Mouse (Mus musculus) adrenal gland (tissue): Measurements from ENCODE around the gene Prkce.

Experiments used
- intact Hi-C: fragments of 180-260 bp; cut with DNase I; formaldehyde crosslinking; loops from one replicate; pipeline ENCODE4 v1.15.1; 2025

The Prkce gene

GRCm38 (mm10) chr17:86404795-86405501, 237.4 kb downstream of the Prkce start:
- intact Hi-C loops: no loop called here

DNA sequence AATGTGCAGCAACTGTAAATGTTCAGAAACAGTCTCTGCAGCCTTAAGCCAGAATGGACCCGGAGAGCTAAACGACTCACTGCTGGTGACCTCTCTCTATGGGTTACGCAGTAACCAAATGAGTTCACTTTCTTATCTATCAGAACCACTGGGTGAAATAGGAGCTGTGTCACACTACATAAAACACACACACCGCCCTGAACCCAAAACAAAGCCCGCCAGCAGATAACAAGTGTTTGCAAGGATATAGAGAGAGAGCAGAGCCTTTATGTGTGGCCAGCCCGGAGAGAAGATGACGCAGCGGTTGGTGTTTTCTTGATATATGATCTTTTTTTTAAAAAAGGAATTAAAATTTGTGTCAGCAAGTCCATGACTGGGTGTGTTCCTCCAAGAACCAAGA, 238.1 kb downstream of the Prkce start:
- intact Hi-C loops: no loop called here

GRCm38 (mm10) chr17:86407921-86408613, 240.5 kb downstream of the Prkce start:
- intact Hi-C loops: no loop called here

GRCm38 (mm10) chr17:86408614-86409006, 241.0 kb downstream of the Prkce start:
- intact Hi-C loops: no loop called here

- intact Hi-C loops: no loop called here
Observed at GRCm38 (mm10) chr17:86409485-86409884, 241.9 kb downstream of the Prkce start.

DNA sequence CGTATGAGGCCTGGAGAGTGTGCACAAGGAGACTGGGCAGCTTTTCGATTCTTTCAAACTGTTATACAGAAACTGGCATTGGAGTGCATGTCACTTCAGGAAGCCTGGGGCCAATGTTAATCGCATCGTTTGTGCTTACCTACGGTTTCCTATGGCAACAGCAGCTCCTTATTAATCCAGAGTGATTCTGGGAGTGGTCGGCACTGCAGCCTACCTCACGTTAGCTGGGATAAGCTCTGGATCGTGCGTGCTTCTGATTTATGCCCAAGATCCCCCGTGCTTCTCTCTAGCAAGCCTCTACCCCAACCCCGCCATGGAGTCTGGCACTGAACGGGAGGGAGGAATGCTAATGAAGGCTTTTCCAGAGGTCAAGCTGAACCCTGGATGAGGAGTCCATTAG, 242.9 kb downstream of the Prkce start:
- intact Hi-C loops: no loop called here

DNA sequence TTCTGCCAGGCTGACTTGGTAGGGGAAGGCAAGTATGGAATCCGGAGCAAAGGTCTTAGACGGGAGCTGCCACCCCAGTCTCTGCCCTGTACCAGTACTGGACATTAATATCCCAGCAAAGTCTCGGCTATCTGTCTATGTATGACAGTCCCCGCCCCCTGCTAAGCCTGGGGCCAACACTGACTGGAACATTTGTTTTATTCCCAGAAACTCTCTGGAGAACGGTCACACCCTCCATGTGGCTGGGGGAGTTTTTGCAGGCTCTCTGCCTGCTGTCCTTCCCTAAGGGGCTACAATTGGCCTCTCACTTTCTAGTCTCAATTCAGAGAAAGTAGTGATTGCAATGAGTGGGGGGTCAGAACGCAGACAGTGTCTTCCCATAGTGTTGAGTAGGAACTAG, 244.6 kb downstream of the Prkce start:
- intact Hi-C loops: no loop called here

DNA sequence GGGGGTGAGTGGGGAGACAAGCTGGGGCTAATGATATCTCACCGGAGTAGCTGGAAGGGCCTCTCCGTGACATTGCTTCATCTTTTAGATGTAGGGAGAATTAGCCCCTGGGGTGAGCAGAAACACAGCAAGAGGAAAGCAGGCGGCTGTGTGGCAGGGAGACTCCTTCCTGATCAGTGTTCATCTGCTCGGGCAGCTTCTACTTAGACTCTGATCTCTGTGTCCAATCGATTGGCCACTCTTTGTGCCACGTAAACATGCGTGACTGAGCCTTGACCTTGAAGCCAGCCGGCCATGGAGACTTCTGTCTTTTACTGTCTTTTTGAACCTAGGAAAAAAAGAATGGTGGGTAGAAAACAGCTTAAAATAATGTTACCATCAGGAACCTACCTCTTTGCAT, 247.0 kb downstream of the Prkce start:
- intact Hi-C loops: no loop called here

DNA sequence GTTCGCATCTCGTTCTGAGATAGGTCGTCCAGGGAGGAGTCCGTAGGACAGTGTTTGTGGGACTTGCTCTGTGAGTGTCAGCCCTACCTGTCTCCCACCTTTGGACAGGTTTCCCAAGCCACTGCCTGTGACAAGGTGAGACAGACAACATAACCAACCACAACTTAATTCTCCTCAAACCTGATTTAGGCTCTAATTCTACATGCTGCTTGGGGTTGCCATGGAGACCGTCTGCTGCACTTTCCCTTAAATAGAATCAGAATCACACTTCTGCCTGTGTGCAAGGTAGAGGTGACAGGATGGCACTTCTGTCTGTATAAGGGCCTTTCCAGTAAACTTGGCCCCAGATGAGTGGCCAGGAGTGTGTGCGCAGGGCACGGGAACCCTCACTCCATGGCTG, 248.4 kb downstream of the Prkce start:
- intact Hi-C loops: no loop called here

DNA sequence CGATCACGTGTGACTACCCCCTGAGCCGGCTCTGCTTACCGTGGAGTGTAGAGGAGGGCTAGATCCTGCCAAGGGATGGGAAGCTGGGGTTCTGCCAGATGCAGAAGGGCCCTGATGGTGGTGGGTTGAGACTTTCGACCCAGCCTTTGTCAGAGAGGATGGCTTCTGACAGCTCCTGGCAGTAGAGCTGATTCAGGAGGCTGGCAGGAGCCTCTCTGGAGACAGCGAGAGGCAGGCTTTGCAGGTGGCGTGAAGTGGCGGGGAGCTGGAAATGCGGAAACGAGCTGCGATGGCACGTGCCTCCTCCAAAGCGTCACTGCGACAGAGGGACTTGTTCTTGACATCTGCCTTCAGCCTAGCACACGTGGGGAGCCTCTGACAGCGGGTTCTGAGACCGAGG, 250.7 kb downstream of the Prkce start:
- intact Hi-C loops: no loop called here

DNA sequence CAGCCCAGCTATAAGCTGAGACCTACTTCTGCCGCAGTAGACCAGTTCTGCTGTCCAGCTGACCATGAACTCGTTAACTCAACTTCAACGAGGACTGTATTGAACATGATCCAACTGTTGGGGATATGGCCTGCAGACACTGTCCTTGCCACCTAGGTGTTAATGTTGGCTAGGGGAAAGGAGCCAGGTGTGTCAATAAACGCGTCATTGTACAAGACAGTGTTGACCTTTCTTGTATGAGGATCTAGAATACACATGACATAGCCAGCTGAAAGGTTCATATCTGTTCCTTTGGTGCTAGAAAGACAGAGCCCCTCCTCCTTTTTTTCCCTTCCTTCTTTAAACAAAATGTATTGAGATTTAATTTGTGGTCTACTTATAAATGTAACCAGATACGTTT, 251.6 kb downstream of the Prkce start:
- intact Hi-C loops: no loop called here

DNA sequence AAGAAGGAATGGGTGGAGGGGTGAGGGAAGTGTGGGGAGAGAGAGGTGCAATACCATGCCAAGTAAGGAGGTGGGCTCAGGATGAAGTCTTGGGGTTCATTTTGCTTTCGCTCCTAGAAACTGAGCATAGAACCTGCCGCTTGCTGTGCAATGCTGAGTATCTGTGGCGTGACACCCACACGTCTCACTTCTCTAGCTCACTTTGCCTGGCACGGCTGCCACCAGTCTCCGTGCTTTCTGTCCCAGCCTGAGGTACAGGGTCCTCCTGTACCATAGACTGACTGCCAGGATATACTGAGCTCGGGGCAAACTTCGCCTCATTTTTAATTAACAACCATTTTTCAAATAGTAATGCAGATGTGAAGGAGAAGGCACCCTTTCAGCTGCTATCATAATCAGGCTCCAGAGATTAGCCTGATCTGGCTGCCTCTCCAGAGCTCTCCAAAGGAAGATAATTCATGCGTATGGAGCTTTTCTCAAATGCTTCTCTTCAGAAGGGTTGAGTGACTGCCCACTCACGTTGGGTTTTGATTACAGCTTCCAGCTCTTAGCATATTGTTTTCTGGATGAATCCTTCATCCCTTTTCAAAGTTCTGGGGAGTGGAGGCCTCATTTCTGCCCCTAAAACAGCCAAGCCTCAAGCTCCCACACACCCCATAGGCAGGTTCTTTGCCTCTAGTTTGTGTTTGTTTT, 253.2 kb downstream of the Prkce start:
- intact Hi-C loops: no loop called here

- intact Hi-C loops: no loop called here
Observed at GRCm38 (mm10) chr17:86422023-86422422, 254.4 kb downstream of the Prkce start.

- intact Hi-C loops: no loop called here
Observed at GRCm38 (mm10) chr17:86429877-86430276, 262.3 kb downstream of the Prkce start.

GRCm38 (mm10) chr17:86433117-86433516, 265.5 kb downstream of the Prkce start:
- intact Hi-C loops: no loop called here

DNA sequence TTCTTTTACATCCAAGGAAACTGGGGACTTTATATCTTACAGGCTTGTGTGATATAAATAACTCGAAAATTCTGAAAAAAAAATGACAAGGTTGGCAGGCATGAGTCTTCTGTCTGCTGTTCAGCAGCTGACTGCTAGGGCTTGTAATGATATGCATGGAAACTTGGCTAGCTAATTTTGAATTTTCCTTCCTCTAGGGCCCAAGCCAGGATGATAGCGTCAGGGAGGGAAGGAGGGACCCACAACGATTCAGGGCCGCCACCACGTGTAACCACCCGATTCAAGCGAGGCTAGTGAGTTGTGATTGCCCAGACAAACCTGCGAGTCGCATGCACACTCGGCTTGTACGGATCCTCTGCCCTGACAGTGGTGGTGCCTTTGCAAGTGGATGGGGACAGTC, 266.2 kb downstream of the Prkce start:
- intact Hi-C loops: no loop called here

GRCm38 (mm10) chr17:86434781-86435180, 267.2 kb downstream of the Prkce start:
- intact Hi-C loops: no loop called here

DNA sequence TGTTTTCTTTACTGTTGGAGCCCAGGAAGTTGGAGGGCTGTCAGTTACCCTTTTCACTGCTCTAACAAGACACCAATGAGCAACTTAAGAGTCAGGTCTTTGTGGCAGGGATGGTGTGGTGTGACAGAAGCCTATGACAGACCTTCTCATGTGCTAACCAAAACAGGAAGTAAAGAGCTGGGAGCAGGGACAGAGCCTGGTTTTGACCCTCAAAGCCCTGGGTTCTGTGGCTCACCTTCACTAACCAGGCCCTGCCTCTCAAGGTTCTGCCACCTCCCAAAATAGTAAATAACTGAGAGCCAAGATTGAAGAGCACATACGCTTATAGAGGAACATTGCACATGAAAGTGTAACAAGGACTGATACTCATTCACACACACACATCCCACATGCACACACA, 268.0 kb downstream of the Prkce start:
- intact Hi-C loops: no loop called here

DNA sequence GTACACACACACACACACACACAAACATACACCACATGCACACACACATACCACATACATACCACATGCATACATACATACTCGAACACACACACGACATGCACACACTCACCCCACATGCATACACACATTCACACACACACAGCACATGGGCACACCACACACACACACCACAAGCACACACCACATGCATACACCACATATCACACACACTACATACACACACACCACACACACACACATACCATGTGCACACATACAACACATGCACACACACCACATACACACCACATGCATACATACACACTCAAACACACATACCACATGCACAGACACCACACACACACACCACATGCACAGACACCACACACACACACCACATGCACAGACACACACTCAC, 268.4 kb downstream of the Prkce start:
- intact Hi-C loops: no loop called here

DNA sequence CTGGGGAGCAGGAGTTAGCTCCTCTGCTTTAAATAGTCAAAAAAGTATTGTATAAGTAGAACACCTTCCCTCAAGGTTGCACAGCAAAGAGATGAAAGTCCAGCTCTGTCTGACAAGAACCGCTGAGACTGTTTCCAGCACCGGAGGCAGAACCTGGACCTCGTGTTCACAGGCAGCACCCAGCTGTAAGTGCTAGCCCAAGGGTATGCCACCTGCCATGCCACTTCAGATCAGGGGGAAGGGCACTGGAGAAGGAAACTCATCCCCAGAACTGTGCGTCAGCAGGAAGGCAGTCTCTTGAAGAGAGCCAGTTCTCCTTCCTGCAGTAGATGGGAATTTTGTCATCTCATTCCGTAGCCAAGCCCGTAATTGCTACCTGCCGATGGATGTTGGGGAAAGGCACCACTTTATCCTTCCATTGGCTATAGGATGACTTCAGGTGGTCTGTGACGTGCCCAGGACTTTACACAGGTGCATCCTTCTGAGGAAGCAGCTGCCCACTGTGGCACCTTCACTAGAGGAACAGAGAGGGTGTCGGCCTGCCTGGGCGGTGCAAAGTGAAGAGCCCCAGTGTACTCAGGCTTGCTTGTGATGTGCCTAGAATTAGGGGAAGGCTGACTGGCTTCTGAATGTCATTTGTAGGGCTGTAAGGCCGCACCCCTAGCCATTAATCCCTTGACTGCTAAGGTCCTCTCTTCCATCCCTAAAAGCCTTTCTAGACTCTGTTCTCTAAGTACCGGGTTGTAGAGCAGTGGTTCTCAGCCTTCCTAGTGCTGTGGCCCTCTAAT, 269.2 kb downstream of the Prkce start:
- intact Hi-C loops: no loop called here

- intact Hi-C loops: no loop called here
Observed at GRCm38 (mm10) chr17:86437516-86438277, 270.1 kb downstream of the Prkce start.
